Mouse (Mus musculus) lung, embryonic 16.5 days (tissue): ENCODE measurements at regions not wholly inside any gene's neighbourhood (a gene's known extent, or its start where the extent isn't known, plus 50 kb on each side); places are given as distances from the start of the nearest gene placed in this dataset.
A peak's percentile ranks its signal among the peaks of the same experiment; 100 is the strongest.

Experiments used
- ATAC-seq: fragments of 200-750 bp; cut with Nextera tagmentation; 2 replicates; pipeline ENCODE4 v1.8.0; 2017; ENCODE audit warnings: low read depth, mild to moderate bottlenecking, moderate library complexity
- H3K27ac ChIP-seq: fragments of 300-500 bp; sonication (generic); 2 replicates; pipeline ENCODE4 v1.5.1; 2014; ENCODE audit warnings: mild to moderate bottlenecking, control low read depth, low read length
- H3K27me3 ChIP-seq: fragments of 300-500 bp; sonication (generic); 2 replicates; pipeline ENCODE4 v1.6.1; 2014; ENCODE audit warnings: low read depth, low read length, mixed read lengths; ENCODE audit not compliant: control insufficient read depth, insufficient read depth
- H3K36me3 ChIP-seq: fragments of 300-500 bp; sonication (generic); 2 replicates; pipeline ENCODE4 v1.6.1; 2014; ENCODE audit warnings: low read length; ENCODE audit not compliant: control insufficient read depth, insufficient read depth
- H3K4me1 ChIP-seq: fragments of 300-500 bp; sonication (generic); replicated peaks from 2 replicates; pipeline ENCODE4 v1.6.1; 2014; ENCODE audit warnings: low read length, mixed read lengths; ENCODE audit not compliant: control insufficient read depth, insufficient read depth
- H3K4me2 ChIP-seq: fragments of 300-500 bp; sonication (generic); 2 replicates; pipeline ENCODE4 v1.6.1; 2014; ENCODE audit warnings: low read depth, low read length, control low read depth
- H3K4me3 ChIP-seq: fragments of 300-500 bp; sonication (generic); 2 replicates; pipeline ENCODE4 v1.5.1; 2014; ENCODE audit warnings: mild to moderate bottlenecking, low read length, control low read depth
- H3K9ac ChIP-seq: fragments of 300-500 bp; sonication (generic); 2 replicates; pipeline ENCODE4 v1.6.1; 2014; ENCODE audit warnings: low read length, control low read depth
- H3K9me3 ChIP-seq: fragments of 300-500 bp; sonication (generic); 2 replicates; pipeline ENCODE4 v1.6.1; 2016; ENCODE audit warnings: low read length; ENCODE audit not compliant: control insufficient read depth
- WGBS: fragments of 180-500 bp; shearing (Covaris S2); extraction: QIAGEN DNeasy Blood & Tissue Kit; methylation state at CpG from one replicate; pipeline ENCODE4 v1.1.7; 2014; 5-methylcytosine and 5-hydroxymethylcytosine counted together

DNA sequence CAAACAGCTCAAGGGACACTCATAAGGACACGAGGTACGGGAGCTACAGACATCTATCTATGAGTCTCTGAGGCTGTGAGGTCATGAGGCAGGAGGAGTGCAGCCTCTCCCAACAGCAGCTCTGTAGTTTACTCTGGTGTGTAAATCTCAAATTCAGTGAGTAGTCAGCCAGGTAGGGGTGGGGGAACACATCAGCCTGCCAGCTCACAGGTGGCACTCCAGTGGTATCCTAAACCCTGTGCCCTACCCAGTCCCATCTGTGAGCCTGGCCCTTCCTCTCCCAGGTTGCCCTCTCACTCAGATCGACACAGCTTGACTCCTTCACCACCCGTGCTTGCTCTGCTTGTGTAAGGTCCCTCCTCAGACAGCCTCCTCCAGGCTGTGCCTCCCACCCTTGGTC lies 202.2 kb downstream of the Sipa1l2 start:
- H3K36me3 ChIP-seq: no peaks in the 10 kb centered on the region
- H3K4me1 ChIP-seq: peaks cover 18% of the 10 kb centered on the region
- H3K27ac ChIP-seq: no peak overlapping the region
- no peak overlapping the region for H3K4me2 ChIP-seq
- no peak overlapping the region for H3K4me3 ChIP-seq
- WGBS: 52% methylated on average over 4 of the region's 4 CpGs
- ATAC-seq: no peak
- H3K9me3 ChIP-seq: no peaks in the 10 kb centered on the region
- no peak overlapping the region for H3K9ac ChIP-seq
- no peaks in the 10 kb centered on the region for H3K27me3 ChIP-seq

DNA sequence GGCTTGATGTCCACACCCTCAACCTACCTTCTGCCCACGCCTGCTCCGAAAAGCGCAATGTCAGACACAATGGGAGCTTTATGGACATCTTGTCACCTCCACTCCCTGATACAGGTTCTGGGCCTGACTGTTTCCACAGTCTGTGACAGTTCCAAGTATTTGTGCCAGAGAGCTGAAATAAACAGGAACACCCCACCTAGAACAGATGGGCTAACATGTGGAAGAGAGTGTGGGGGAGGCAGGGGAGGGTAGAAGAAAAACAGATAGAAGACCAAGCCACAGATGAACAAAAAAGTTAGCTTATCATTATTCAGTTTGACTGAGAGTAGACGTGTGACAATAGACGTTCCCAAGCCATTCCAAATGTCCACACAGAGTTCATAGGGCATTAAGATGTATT lies 204.6 kb downstream of the Sipa1l2 start:
- Histone ChIP-seq H3K4me3 (no peak overlapping the region), H3K36me3 (no peaks in the 10 kb centered on the region), H3K4me1 (peaks cover 15% of the 10 kb centered on the region), H3K9me3 (peaks cover 5% of the 10 kb centered on the region), H3K4me2 (no peak overlapping the region), H3K27ac (no peak overlapping the region), H3K27me3 (no peaks in the 10 kb centered on the region), H3K9ac (no peak overlapping the region)
- 81% methylated on average over 5 of the region's 5 CpGs for whole genome bisulfite sequencing
- no peak for ATAC-seq

DNA sequence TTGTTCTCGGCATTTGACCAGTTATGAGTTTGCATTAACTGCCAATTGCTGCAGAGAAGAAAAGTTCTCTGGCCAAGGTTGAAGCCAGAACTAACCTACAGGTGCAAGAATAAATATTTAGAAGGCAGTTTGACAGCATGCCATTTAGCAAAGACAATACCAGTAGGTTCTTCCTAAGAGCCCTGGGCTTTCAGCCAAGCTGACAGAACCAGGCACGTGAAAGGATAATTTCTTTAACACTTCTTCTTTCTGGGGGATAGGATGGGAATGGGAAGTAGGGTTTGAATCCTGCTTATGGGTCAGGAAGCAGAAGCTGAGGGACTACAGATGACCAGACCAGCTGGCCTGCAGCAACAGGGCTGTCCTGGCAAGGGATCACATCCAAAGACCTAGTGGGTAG lies 210.2 kb downstream of the Sipa1l2 start:
- no peak overlapping the region for H3K4me2 ChIP-seq
- ATAC-seq: no peak
- 27% methylated on average over 2 of the region's 2 CpGs for WGBS
- no peak overlapping the region for H3K4me3 ChIP-seq
- no peaks in the 10 kb centered on the region for H3K27me3 ChIP-seq
- no peak overlapping the region for H3K27ac ChIP-seq
- H3K9ac ChIP-seq: no peak overlapping the region
- H3K4me1 ChIP-seq: no peaks in the 10 kb centered on the region
- H3K36me3 ChIP-seq: no peaks in the 10 kb centered on the region
- H3K9me3 ChIP-seq: peaks cover 8% of the 10 kb centered on the region

DNA sequence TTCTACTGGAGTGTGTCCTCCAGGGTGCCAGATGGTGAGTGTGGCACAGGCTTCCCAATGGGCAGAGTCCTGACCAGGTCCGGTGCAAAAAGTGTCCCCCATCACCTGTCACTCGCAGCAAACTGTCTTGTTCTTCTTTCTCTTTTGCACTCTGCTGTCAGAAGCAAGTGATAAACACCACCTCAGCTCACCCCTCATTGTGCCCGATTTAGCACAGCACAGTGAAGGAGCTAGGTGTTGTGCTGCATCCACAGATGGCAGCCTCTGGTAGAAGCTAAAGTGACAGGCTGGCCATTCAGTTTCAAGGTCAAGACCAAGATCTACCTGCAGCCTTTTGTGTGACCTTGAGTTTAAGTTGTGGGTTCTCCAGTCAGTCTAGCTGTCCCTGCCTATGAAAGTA lies 211.8 kb downstream of the Sipa1l2 start:
- no peaks in the 10 kb centered on the region for H3K27me3 ChIP-seq
- no peaks in the 10 kb centered on the region for H3K4me1 ChIP-seq
- ATAC-seq: no peak
- H3K36me3 ChIP-seq: no peaks in the 10 kb centered on the region
- no peak overlapping the region for H3K4me3 ChIP-seq
- H3K4me2 ChIP-seq: no peak overlapping the region
- H3K27ac ChIP-seq: no peak overlapping the region
- H3K9ac ChIP-seq: no peak overlapping the region
- 52% methylated on average over 3 of the region's 3 CpGs for WGBS
- H3K9me3 ChIP-seq: peaks cover 8% of the 10 kb centered on the region

DNA sequence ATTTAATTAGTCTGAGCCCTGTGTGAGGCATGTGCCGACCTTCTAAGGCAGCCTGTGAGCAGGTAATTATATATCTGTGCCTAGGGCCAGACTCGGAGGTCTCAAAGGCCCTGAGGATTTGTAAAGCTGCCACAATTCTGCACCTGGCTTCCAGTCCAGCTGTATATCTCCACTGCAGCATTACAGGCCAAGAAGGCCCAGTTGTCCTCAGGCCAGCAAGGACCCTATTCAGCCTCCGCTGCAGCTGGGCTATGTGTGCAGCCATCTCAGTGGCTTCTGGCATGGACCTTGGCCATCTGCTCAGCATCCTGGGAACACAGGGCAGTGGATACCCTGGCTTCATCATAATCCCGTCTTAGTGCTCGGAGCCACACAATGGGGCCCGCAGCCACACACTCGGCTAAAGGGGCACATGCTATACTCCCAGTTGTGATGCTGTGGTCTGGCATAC lies 214.5 kb downstream of the Sipa1l2 start:
- Histone ChIP-seq H3K4me3 (no peak overlapping the region), H3K9ac (no peak overlapping the region)
- ATAC-seq: no peak

DNA sequence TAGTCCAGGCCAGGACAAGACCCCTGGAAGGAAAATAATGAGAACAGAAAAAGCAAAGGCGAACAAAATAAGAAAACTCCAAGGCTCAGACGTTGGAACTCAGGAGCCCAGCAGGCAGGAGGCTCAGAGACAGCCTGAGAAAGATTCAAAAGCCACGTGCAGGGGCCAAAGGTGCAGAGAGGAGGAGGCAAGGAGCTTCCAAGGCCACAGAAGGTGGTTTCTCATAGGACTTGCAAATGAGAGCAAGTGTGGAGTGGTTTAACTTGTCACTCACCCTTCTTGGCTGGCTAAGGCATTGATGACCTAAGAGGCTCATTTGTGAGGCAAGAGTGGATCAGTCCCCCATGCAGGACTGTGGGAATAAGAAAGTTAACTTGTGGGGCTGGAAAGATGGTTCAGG lies 217.3 kb downstream of the Sipa1l2 start:
- Histone ChIP-seq H3K4me2 (no peak overlapping the region), H3K9ac (no peak overlapping the region), H3K27ac (no peak overlapping the region), H3K27me3 (no peaks in the 10 kb centered on the region), H3K9me3 (no peaks in the 10 kb centered on the region), H3K4me3 (no peak overlapping the region), H3K4me1 (peaks cover 23% of the 10 kb centered on the region), H3K36me3 (no peaks in the 10 kb centered on the region)
- ATAC-seq: no peak
- 47% methylated on average over 3 of the region's 3 CpGs for WGBS

More for the DNA sequence above, 214.5 kb downstream of the Sipa1l2 start:
- H3K36me3 ChIP-seq: no peaks in the 10 kb centered on the region
- H3K27ac ChIP-seq: no peak overlapping the region
- H3K27me3 ChIP-seq: no peaks in the 10 kb centered on the region
- H3K9me3 ChIP-seq: peaks cover 3% of the 10 kb centered on the region
- H3K4me2 ChIP-seq: no peak overlapping the region
- 77% methylated on average over 7 of the region's 7 CpGs for WGBS
- H3K4me1 ChIP-seq: peaks cover 8% of the 10 kb centered on the region

DNA sequence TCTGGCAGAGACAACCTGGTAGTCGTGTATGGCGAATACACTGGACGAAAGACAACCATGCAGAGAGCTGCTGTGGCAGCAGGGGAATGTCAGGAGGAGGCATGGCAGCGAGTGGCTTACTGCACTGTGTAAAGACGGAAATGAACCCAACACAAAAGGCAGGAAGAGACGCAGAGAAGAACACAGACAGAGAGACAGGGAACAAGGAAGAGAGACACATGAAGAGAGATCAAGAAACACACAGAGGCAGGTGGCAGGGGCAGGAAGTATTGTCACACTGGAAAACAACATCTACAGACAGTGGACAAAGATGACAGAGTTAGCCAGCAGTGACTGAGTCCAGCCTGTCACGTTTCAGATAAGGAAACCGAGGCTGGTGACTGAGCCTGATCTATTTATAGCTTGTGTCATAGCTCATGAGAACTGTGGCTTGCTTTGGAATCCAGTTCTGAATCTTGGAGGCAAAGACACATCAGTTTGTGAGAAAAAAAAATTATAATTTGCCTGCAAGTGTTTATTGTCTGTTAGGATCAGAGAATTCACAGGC lies 218.0 kb downstream of the Sipa1l2 start:
- no peaks in the 10 kb centered on the region for H3K9me3 ChIP-seq
- H3K27me3 ChIP-seq: no peaks in the 10 kb centered on the region
- WGBS: 52% methylated on average over 8 of the region's 8 CpGs
- H3K4me2 ChIP-seq: no peak overlapping the region
- no peaks in the 10 kb centered on the region for H3K36me3 ChIP-seq
- ATAC-seq: no peak
- peaks cover 23% of the 10 kb centered on the region for H3K4me1 ChIP-seq
- H3K27ac ChIP-seq: no peak overlapping the region
- no peak overlapping the region for H3K4me3 ChIP-seq
- H3K9ac ChIP-seq: no peak overlapping the region

DNA sequence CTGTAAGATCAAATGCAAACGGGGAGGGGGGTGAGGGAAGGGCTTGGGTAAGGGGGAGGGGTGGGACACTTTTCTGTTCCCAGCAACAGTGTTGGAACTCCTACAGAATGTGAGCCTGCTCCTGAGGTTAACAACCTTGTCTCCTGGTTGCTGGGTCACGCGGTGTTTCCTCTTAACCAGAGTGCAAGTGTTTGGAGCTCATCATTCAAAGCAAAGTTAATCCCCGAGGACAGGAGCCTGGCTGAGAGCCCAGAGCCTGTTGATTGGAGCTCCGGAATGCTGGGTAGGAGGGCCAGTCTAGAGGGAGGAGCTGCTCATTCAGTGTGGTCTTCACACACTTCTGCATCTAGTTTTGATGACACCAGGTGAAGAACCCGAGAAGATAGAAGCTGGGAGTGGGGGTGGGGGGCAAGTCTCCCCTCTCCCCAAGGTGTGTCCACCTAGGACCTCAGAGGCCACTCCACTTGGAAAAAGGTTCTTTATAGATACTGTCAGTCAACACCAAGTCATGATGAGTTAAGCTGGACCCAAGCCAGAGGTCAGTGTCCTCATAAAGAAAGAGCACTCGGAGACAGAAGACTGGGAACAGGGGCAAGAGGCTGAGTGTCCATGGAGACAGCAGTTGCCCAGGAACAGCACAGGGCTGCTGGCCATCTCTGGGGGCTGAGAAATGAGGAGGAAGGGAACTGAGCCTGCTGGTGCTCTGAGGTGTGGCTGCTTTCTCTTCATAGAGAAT lies 220.2 kb downstream of the Sipa1l2 start:
- Histone ChIP-seq H3K4me1 (peaks cover 23% of the 10 kb centered on the region), H3K36me3 (no peaks in the 10 kb centered on the region), H3K4me3 (no peak overlapping the region), H3K9me3 (no peaks in the 10 kb centered on the region), H3K9ac (no peak overlapping the region), H3K4me2 (0 out of 2 replicates have a peak overlapping the region, but pooled peaks have one; percentile 7), H3K27ac (no peak overlapping the region), H3K27me3 (no peaks in the 10 kb centered on the region)
- peak; percentile 89 for ATAC-seq
- 12% methylated on average over 7 of the region's 7 CpGs for WGBS

DNA sequence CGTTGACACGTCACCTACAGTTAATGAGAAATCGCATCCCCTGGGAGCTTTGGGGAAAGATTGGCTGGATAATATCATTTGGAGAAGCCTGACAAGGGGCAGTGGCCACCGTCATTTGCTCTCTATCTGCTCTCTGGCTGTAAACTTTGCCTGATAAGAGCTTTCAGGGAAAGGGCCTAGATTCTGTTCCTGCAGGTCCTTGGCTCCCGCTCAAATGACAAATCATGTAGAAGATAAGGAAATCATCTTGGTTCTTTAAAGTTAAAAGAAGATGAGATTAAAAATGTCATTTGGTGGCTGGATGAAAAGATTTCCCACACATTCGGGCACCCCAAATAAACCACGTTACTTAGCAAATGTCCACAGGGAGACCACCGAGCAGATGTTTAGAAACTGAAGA lies 223.4 kb downstream of the Sipa1l2 start:
- 45% methylated on average over 8 of the region's 8 CpGs for WGBS
- H3K27me3 ChIP-seq: no peaks in the 10 kb centered on the region
- H3K4me2 ChIP-seq: no peak overlapping the region
- H3K36me3 ChIP-seq: no peaks in the 10 kb centered on the region
- ATAC-seq: no peak
- no peak overlapping the region for H3K27ac ChIP-seq
- no peaks in the 10 kb centered on the region for H3K9me3 ChIP-seq
- H3K4me3 ChIP-seq: no peak overlapping the region
- H3K4me1 ChIP-seq: peaks cover 23% of the 10 kb centered on the region
- no peak overlapping the region for H3K9ac ChIP-seq
